Mouse (Mus musculus) spleen, adult 2 months (tissue): ENCODE data around the gene Sirt2. TPM values are rescaled to one million over a fixed set of nuclear protein-coding genes. Genes with fewer than 3 reads are reported as not detected.
A peak's percentile ranks its signal among the peaks of the same experiment; 100 is the strongest.

Experiments
- DNase-seq, 2 experiments: peaks; one replicate each; pipeline versions ENCODE4 v3.0.0 to v3.0.0-alpha.2; 2012 to 2021; ENCODE audit warnings: low spot score in 2 of 2, low read depth in 1 of 2
- H3K27ac ChIP-seq: fragments of 200-500 bp; 2 replicates; pipeline ENCODE4 v1.5.1; 2012; ENCODE audit warnings: low read length, inconsistent platforms; ENCODE audit not compliant: insufficient read depth
- H3K27me3 ChIP-seq: fragments of 200-500 bp; 2 replicates; pipeline ENCODE4 v1.6.1; 2012; ENCODE audit warnings: mild to moderate bottlenecking, moderate library complexity, low read length, inconsistent platforms; ENCODE audit not compliant: control insufficient read depth, insufficient read depth
- H3K36me3 ChIP-seq: fragments of 200-500 bp; 2 replicates; pipeline ENCODE4 v1.6.1; 2012; ENCODE audit warnings: mild to moderate bottlenecking, low read length, inconsistent platforms; ENCODE audit not compliant: control insufficient read depth, insufficient read depth
- H3K4me1 ChIP-seq: fragments of 200-500 bp; 2 replicates; pipeline ENCODE4 v1.6.1; 2011; ENCODE audit warnings: inconsistent platforms; ENCODE audit not compliant: control insufficient read depth, insufficient read depth, insufficient read length
- H3K4me3 ChIP-seq: fragments of 200-500 bp; 2 replicates; pipeline ENCODE4 v1.5.1; 2011; ENCODE audit warnings: mild to moderate bottlenecking, inconsistent platforms; ENCODE audit not compliant: insufficient read depth, insufficient read length; ENCODE audit errors: extremely low read depth
- CTCF ChIP-seq: fragments of 200-500 bp; IDR thresholded peaks from 2 replicates; pipeline ENCODE4 v1.5.1; 2011; ENCODE audit warnings: mild to moderate bottlenecking, inconsistent platforms; ENCODE audit not compliant: insufficient read depth, insufficient read length, insufficient replicate concordance; ENCODE audit errors: extremely low read depth
- POLR2A ChIP-seq: fragments of 200-500 bp; IDR thresholded peaks from 2 replicates; pipeline ENCODE4 v1.6.1; 2011; ENCODE audit warnings: low read depth, low read length, inconsistent platforms
- WGBS: fragments of 180-500 bp; shearing (Covaris S2); methylation state at CpG from one replicate; pipeline ENCODE4 v1.1.7; 2018; 5-methylcytosine and 5-hydroxymethylcytosine counted together
- polyA plus RNA-seq: library from polyadenylated mRNA; depleted of rRNA; stranded (reverse); fragments of >200 nt; gene quantifications from 2 replicates; pipeline ENCODE4 v1.2.3, GENCODE M21; 2012

The Sirt2 gene
- polyA plus RNA-seq, 1 experiment, result 48.4 TPM

DNA sequence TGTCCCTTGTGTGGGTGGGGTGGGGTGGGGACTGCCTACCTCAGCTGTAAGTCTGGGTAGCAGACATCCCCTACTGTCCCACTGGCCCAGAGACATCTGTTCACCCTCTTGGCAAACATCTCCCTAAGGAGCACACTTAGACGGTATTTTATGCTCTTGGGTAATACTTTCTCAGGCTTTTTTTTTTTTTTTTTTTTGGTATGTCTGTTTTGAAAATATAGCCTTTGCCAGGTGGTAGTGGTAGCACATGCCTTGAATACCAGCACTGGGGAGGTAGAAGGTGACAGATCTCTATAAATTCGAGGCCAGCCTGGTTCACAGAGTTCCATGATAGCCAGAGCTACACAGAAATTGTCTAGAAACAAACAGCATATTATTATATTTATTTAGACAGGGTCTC lies 57.4 kb downstream of the Sirt2 start:
- no peak for DNase-seq
- Histone ChIP-seq H3K36me3 (peaks cover 28% of the 10 kb centered on the region), H3K27me3 (no peaks in the 10 kb centered on the region), H3K4me1 (peaks cover 11% of the 10 kb centered on the region; the same call in 1 of the 2 replicates), H3K27ac (no peak overlapping the region), H3K4me3 (no peak overlapping the region)
- WGBS, result 17% methylated on average over 2 of the region's 2 CpGs
- TF ChIP-seq CTCF (no peak), POLR2A (no peak)

- H3K27me3 ChIP-seq, result no peaks in the 10 kb centered on the region
- WGBS, result 2% methylated on average over 33 of the region's 33 CpGs
- DNase-seq, result peak; percentile 78 to 83
Observed at GRCm38 (mm10) chr7:28824941-28825685, 58.6 kb downstream of the Sirt2 start, which contains the start of gene Ech1. Ech1 (plus strand) TSS chr7:28825217.

GRCm38 (mm10) chr7:28825686-28826401 lies 59.3 kb downstream of the Sirt2 start:
- 28% methylated on average over 11 of the region's 11 CpGs for WGBS
- Histone ChIP-seq H3K27ac (peak overlapping the region; percentile 84), H3K4me1 (peaks cover 4% of the 10 kb centered on the region; the same call in 1 of the 2 replicates), H3K4me3 (peak overlapping the region; percentile 87), H3K36me3 (peaks cover 21% of the 10 kb centered on the region), H3K27me3 (no peaks in the 10 kb centered on the region)
- TF ChIP-seq POLR2A, result no peak
- TF ChIP-seq CTCF, result no peak
- DNase-seq, result no peak

More at GRCm38 (mm10) chr7:28824941-28825685, 58.6 kb downstream of the Sirt2 start, which contains the start of gene Ech1:
- no peak; the same call in 1 of the 2 replicates for TF ChIP-seq POLR2A
- TF ChIP-seq CTCF, result no peak
- Histone ChIP-seq H3K4me3 (peak within 1 kb of the TSS; percentile 87), H3K4me1 (peaks cover 11% of the 10 kb centered on the region; the same call in 1 of the 2 replicates), H3K27ac (peak within 1 kb of the TSS; percentile 84), H3K36me3 (peaks cover 26% of the 10 kb centered on the region)

DNA sequence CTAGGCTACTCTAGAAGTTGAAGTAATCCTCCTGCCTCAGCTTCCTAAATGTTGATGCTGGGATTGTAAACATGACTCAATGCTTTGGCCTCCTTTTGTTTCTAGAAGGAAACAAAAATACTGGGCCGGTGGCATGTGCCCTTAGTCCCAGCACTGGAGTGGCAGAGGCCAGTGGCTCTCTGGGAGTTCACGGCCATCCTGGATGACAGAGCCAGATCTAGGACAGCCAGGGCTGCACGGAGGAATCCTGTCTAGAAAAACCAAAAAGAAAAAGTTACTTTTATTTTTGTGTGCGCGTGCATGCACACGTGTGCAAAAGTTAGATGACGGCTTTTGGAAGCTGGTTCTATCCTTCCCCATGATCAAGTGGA lies 59.9 kb downstream of the Sirt2 start:
- no peak overlapping the region for H3K27ac ChIP-seq
- TF ChIP-seq CTCF, result no peak
- TF ChIP-seq POLR2A, result no peak
- H3K36me3 ChIP-seq, result peaks cover 19% of the 10 kb centered on the region
- no peak for DNase-seq
- no peaks in the 10 kb centered on the region for H3K27me3 ChIP-seq
- no peak overlapping the region for H3K4me3 ChIP-seq
- 92% methylated on average over 7 of the region's 7 CpGs for WGBS
- H3K4me1 ChIP-seq, result peaks cover 2% of the 10 kb centered on the region; the same call in 1 of the 2 replicates

GRCm38 (mm10) chr7:28827338-28827737 lies 60.8 kb downstream of the Sirt2 start:
- no peak for TF ChIP-seq CTCF
- TF ChIP-seq POLR2A, result no peak
- Histone ChIP-seq H3K27me3 (no peaks in the 10 kb centered on the region), H3K4me1 (peaks cover 8% of the 10 kb centered on the region; the same call in 1 of the 2 replicates), H3K27ac (no peak overlapping the region), H3K4me3 (no peak overlapping the region), H3K36me3 (peaks cover 19% of the 10 kb centered on the region)
- DNase-seq, result no peak
- 60% methylated on average over 3 of the region's 3 CpGs for WGBS

DNA sequence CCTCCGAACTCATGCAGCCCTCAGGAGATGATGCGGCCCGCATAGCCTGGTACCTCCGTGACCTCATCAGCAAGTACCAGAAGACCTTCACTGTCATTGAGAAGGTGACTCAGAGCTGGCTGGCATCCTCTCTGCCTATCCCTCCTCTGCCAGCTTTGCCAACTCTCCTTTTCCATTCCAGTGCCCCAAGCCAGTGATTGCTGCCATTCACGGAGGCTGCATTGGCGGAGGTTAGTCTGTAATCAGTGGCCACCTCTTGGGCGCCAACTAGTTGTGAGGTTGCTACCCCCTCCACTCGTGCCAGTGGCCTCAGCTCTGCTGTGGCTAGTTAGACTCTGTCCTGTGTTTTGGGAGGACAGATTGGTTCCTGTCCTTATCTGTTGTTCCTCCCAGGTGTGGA lies 63.3 kb downstream of the Sirt2 start:
- H3K27me3 ChIP-seq, result no peaks in the 10 kb centered on the region
- 93% methylated on average over 8 of the region's 8 CpGs for WGBS
- no peak overlapping the region for H3K4me3 ChIP-seq
- H3K4me1 ChIP-seq, result peaks cover 8% of the 10 kb centered on the region; the same call in 1 of the 2 replicates
- TF ChIP-seq CTCF, result no peak
- no peak for TF ChIP-seq POLR2A
- H3K27ac ChIP-seq, result no peak overlapping the region
- no peak for DNase-seq
- peaks cover 15% of the 10 kb centered on the region for H3K36me3 ChIP-seq
